Comparison of ENCODE assay signal across 7 mouse cellular contexts in the genomic region with DNA sequence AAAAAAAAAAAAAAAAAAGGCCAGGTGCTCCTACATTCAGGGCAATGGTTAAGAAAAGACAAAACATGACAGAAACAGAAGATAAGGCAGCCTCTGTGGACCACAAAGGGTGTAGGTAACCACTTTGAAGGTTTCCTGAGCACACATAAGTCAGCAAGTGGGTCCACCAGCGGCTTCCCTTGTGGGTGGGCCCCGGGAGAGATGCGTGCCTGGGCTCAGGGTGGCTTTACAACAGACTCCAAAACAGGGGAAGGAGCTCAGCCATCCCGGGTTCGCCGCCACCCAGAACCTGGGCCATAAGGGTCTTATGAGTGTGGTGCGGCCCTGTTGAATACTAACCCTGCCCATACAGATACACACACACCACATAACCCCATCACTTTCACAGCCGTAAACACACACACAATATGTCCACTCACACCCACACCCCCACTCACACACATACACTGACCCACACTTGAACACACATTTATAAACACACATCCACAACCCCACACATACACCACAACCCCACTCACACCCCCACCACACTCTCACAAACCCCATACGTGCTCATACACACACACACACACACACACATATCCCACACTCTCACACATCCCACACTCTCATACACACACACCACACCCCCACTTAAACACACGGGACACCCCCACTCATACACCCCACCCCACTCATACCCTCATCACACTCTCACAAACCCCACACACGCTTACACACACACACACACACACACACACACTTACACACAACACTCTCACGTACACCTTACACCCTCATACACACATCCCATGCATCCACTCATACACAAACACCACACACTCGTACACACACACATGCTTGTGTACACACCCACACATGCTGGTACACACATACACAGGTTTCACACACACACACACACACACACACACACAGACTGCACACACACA. TPM values are rescaled to one million over a fixed set of nuclear protein-coding genes. Genes with fewer than 3 reads are reported as not detected.
DNase-seq lines count a peak whose midpoint lies in the region; ATAC-seq and TF ChIP-seq lines count a peak whose summit lies in the region.

No protein-coding gene starts in this region.

- TF ChIP-seq POLR2A in testis, adult 2 months (IDR thresholded peaks at IDR 0.05; ENCODE audit: control insufficient read depth, low read depth, low read length), result no peak

- intact Hi-C loops in left cerebral cortex, postnatal 14 days (cut with DNase I), result no loop called here

- 0 out of 2 replicates have a peak, but pooled peaks have one; percentile 1 for ATAC-seq in granulocyte monocyte progenitor cell, adult 5-6 weeks (replicated peaks; ENCODE audit: poor library complexity, severe bottlenecking)
- ATAC-seq in megakaryocyte, adult 5-6 weeks (ENCODE audit: poor library complexity, severe bottlenecking), result peak; percentile 27; the same call in 1 of the 2 replicates

- peaks cover 6% of the 10 kb centered on the region for H3K4me1 ChIP-seq in testis, adult 2 months (ENCODE audit: control insufficient read depth, insufficient read depth, low read length)

- no peak overlapping the region for H3K27ac ChIP-seq in testis, adult 2 months (ENCODE audit: control insufficient read depth, insufficient read depth, low read depth, low read length)

- no peak for DNase-seq in testis, postnatal 14 days (ENCODE audit: low spot score)
- DNase-seq in thymus, postnatal 25 days, result peak; percentile 27
- DNase-seq in left cerebral cortex, postnatal 14 days (ENCODE audit: low spot score in 2 of 2), result no peak
- no peak for DNase-seq in adrenal gland, postnatal 25 days

- peak overlapping the region; percentile 90 for H3K4me3 ChIP-seq in testis, adult 2 months (ENCODE audit: control insufficient read depth, low read depth, low read length)

- TF ChIP-seq CTCF in testis, adult 2 months (IDR thresholded peaks at IDR 0.05; ENCODE audit: control insufficient read depth, insufficient read depth, insufficient replicate concordance, low read depth, low read length), result no peak

- H3K27me3 ChIP-seq in testis, adult 2 months (ENCODE audit: control insufficient read depth, insufficient read depth, low read length), result no peaks in the 10 kb centered on the region

- H3K36me3 ChIP-seq in testis, adult 2 months (ENCODE audit: control insufficient read depth, insufficient read depth, low read length), result no peaks in the 10 kb centered on the region

RNA-seq across cellular contexts. Expression of a gene that starts 0.7 kb away (rescaled TPM):
- 28.6 and 31.2 TPM in 2 replicates for polyA plus RNA-seq in testis, adult 2 months (2012; rRNA removed)
- 73.5 and 77.5 TPM in 2 replicates for total RNA-seq in granulocyte monocyte progenitor cell, adult 5-6 weeks (2014; fragmentation: Nextera tagmentation)
- 57.8 and 71.2 TPM in 2 replicates for total RNA-seq in granulocyte monocyte progenitor cell, adult 5-6 weeks (2017)
- total RNA-seq in megakaryocyte, adult 5-6 weeks (2015), result 18.1 and 18.5 TPM in 2 replicates
- total RNA-seq in megakaryocyte, adult 5-6 weeks (2017), result 34.7 and 39.4 TPM in 2 replicates
- total RNA-seq in left cerebral cortex, postnatal 14 days (2021), result 10 to 100 TPM; 70.8 to 74.7 TPM
- total RNA-seq in adrenal gland, postnatal 25 days (2021), result 104 and 112 TPM in 2 replicates

RNA-seq across cellular contexts. Expression of a gene that starts 56.0 kb away (rescaled TPM):
- polyA plus RNA-seq in testis, adult 2 months (2012; rRNA removed), result 4.2 and 5.5 TPM in 2 replicates
- 10.4 and 14.0 TPM in 2 replicates for total RNA-seq in granulocyte monocyte progenitor cell, adult 5-6 weeks (2014; fragmentation: Nextera tagmentation)
- total RNA-seq in granulocyte monocyte progenitor cell, adult 5-6 weeks (2017), result 4.9 and 10.8 TPM in 2 replicates
- 9.6 and 11.2 TPM in 2 replicates for total RNA-seq in megakaryocyte, adult 5-6 weeks (2015)
- total RNA-seq in megakaryocyte, adult 5-6 weeks (2017), result 10.3 and 12.9 TPM in 2 replicates
- total RNA-seq in left cerebral cortex, postnatal 14 days (2021), result 10 to 100 TPM; 16.1 to 19.3 TPM
- total RNA-seq in adrenal gland, postnatal 25 days (2021), result 24.3 and 32.8 TPM in 2 replicates
